Mouse (Mus musculus) neural tube, embryonic 11.5 days (tissue): ENCODE measurements around the gene Tec. TPM values are rescaled to one million over a fixed set of nuclear protein-coding genes. Genes with fewer than 3 reads are reported as not detected.

Source experiments
- ATAC-seq: fragments of 200-750 bp; cut with Nextera tagmentation; 2 replicates; pipeline ENCODE4 v1.8.0; 2017; ENCODE audit warnings: moderate number of reproducible peaks, mild to moderate bottlenecking, moderate TSS enrichment, moderate library complexity; ENCODE audit not compliant: insufficient read depth, low FRiP score, low TSS enrichment
- DNase-seq: peaks from one replicate; pipeline ENCODE4 v3.0.0-alpha.2; 2015; ENCODE audit warnings: low spot score
- H3K27ac ChIP-seq: fragments of 300-500 bp; sonication (generic); 2 replicates; pipeline ENCODE4 v1.5.1; 2014; ENCODE audit warnings: low read depth, mild to moderate bottlenecking, low read length
- H3K27me3 ChIP-seq: fragments of 300-500 bp; sonication (generic); 2 replicates; pipeline ENCODE4 v1.6.1; 2014; ENCODE audit warnings: mild to moderate bottlenecking, low read length, mixed read lengths; ENCODE audit not compliant: control insufficient read depth, insufficient read depth
- H3K36me3 ChIP-seq: fragments of 300-500 bp; sonication (generic); 2 replicates; pipeline ENCODE4 v1.6.1; 2014; ENCODE audit warnings: mild to moderate bottlenecking, low read length, moderate library complexity, mixed read lengths; ENCODE audit not compliant: control insufficient read depth, insufficient read depth
- H3K4me1 ChIP-seq: fragments of 300-500 bp; sonication (generic); 2 replicates; pipeline ENCODE4 v1.6.1; 2014; ENCODE audit warnings: low read length, mixed read lengths; ENCODE audit not compliant: control insufficient read depth, insufficient read depth
- H3K4me2 ChIP-seq: fragments of 300-500 bp; sonication (generic); 2 replicates; pipeline ENCODE4 v1.6.1; 2014; ENCODE audit warnings: low read depth, mild to moderate bottlenecking, moderate library complexity
- H3K4me3 ChIP-seq: fragments of 300-500 bp; sonication (generic); 2 replicates; pipeline ENCODE4 v1.5.1; 2014; ENCODE audit warnings: low read depth, low read length
- H3K9ac ChIP-seq: fragments of 300-500 bp; sonication (generic); 2 replicates; pipeline ENCODE4 v1.6.1; 2014; ENCODE audit warnings: mild to moderate bottlenecking, low read length
- H3K9me3 ChIP-seq: fragments of 300-500 bp; sonication (generic); 2 replicates; pipeline ENCODE4 v1.6.1; 2016; ENCODE audit warnings: low read length; ENCODE audit not compliant: control insufficient read depth
- WGBS: fragments of 180-500 bp; shearing (Covaris S2); extraction: QIAGEN DNeasy Blood & Tissue Kit; methylation state at CpG from one replicate; pipeline ENCODE4 v1.1.7; 2014; 5-methylcytosine and 5-hydroxymethylcytosine counted together
- polyA plus RNA-seq: library from polyadenylated mRNA; unstranded; fragments of >200 nt; fragmentation: Nextera tagmentation; extraction: Ambion mirVana; gene quantifications from 2 replicates; pipeline ENCODE4 v1.2.1, GENCODE M21; 2014

Tec gene
- polyA plus RNA-seq, 1 experiment from 2014 or later = 7.8 TPM

GRCm38 (mm10) chr5:72908324-72908936 lies 40.1 kb upstream of the Tec start:
- Histone ChIP-seq H3K4me2 (no peak overlapping the region), H3K9ac (no peak overlapping the region), H3K27me3 (no peaks in the 10 kb centered on the region), H3K9me3 (no peaks in the 10 kb centered on the region), H3K36me3 (no peaks in the 10 kb centered on the region), H3K4me1 (no peaks in the 10 kb centered on the region), H3K27ac (no peak overlapping the region), H3K4me3 (no peak overlapping the region)
- ATAC-seq (no peak), DNase-seq (no peak)
- 84% methylated on average over 8 of the region's 8 CpGs for WGBS

GRCm38 (mm10) chr5:72907402-72907801 lies 39.1 kb upstream of the Tec start:
- no peaks in the 10 kb centered on the region for H3K27me3 ChIP-seq
- no peaks in the 10 kb centered on the region for H3K36me3 ChIP-seq
- no peak overlapping the region for H3K4me3 ChIP-seq
- H3K9ac ChIP-seq = no peak overlapping the region
- ATAC-seq (no peak), DNase-seq (no peak)
- H3K27ac ChIP-seq = no peak overlapping the region
- H3K4me1 ChIP-seq = no peaks in the 10 kb centered on the region
- H3K9me3 ChIP-seq = no peaks in the 10 kb centered on the region
- H3K4me2 ChIP-seq = no peak overlapping the region
- WGBS = 83% methylated on average over 6 of the region's 6 CpGs

- 86% methylated on average over 18 of the region's 18 CpGs for WGBS
- Histone ChIP-seq H3K36me3 (no peaks in the 10 kb centered on the region), H3K4me3 (no peak overlapping the region), H3K9ac (no peak overlapping the region), H3K4me2 (no peak overlapping the region), H3K4me1 (no peaks in the 10 kb centered on the region), H3K27ac (no peak overlapping the region), H3K9me3 (no peaks in the 10 kb centered on the region), H3K27me3 (no peaks in the 10 kb centered on the region)
- no peak for ATAC-seq
- DNase-seq = no peak
Measured at GRCm38 (mm10) chr5:72904903-72905790, 36.9 kb upstream of the Tec start.

- H3K4me1 ChIP-seq = no peaks in the 10 kb centered on the region
- no peaks in the 10 kb centered on the region for H3K9me3 ChIP-seq
- no peak overlapping the region for H3K27ac ChIP-seq
- no peaks in the 10 kb centered on the region for H3K36me3 ChIP-seq
- ATAC-seq (no peak), DNase-seq (no peak)
- 92% methylated on average over 3 of the region's 3 CpGs for WGBS
- no peak overlapping the region for H3K4me2 ChIP-seq
- no peaks in the 10 kb centered on the region for H3K27me3 ChIP-seq
- no peak overlapping the region for H3K9ac ChIP-seq
- H3K4me3 ChIP-seq = no peak overlapping the region
Measured at GRCm38 (mm10) chr5:72902876-72903516, 34.7 kb upstream of the Tec start.

- 58% methylated on average over 3 of the region's 3 CpGs for WGBS
- DNase-seq (no peak), ATAC-seq (no peak)
- H3K27me3 ChIP-seq = no peaks in the 10 kb centered on the region
- H3K9ac ChIP-seq = no peak overlapping the region
- no peak overlapping the region for H3K4me3 ChIP-seq
- H3K9me3 ChIP-seq = no peaks in the 10 kb centered on the region
- no peaks in the 10 kb centered on the region for H3K36me3 ChIP-seq
- H3K4me1 ChIP-seq = no peaks in the 10 kb centered on the region
- H3K27ac ChIP-seq = no peak overlapping the region
- no peak overlapping the region for H3K4me2 ChIP-seq
Measured at GRCm38 (mm10) chr5:72902312-72902711, 34.0 kb upstream of the Tec start.

GRCm38 (mm10) chr5:72901866-72902265 lies 33.6 kb upstream of the Tec start:
- Histone ChIP-seq H3K4me1 (no peaks in the 10 kb centered on the region), H3K27me3 (no peaks in the 10 kb centered on the region), H3K27ac (no peak overlapping the region), H3K4me2 (no peak overlapping the region), H3K9me3 (no peaks in the 10 kb centered on the region), H3K36me3 (no peaks in the 10 kb centered on the region), H3K4me3 (no peak overlapping the region), H3K9ac (no peak overlapping the region)
- DNase-seq = no peak
- no peak for ATAC-seq
- 93% methylated on average over 4 of the region's 4 CpGs for WGBS

- 91% methylated on average over 8 of the region's 8 CpGs for WGBS
- H3K4me1 ChIP-seq = no peaks in the 10 kb centered on the region
- H3K36me3 ChIP-seq = no peaks in the 10 kb centered on the region
- no peak overlapping the region for H3K9ac ChIP-seq
- no peaks in the 10 kb centered on the region for H3K9me3 ChIP-seq
- no peak for DNase-seq
- ATAC-seq = no peak
- no peaks in the 10 kb centered on the region for H3K27me3 ChIP-seq
- no peak overlapping the region for H3K4me2 ChIP-seq
- H3K27ac ChIP-seq = no peak overlapping the region
- no peak overlapping the region for H3K4me3 ChIP-seq
Measured at GRCm38 (mm10) chr5:72899255-72899654, 31.0 kb upstream of the Tec start.

GRCm38 (mm10) chr5:72897998-72898397 lies 29.7 kb upstream of the Tec start:
- 54% methylated on average over 6 of the region's 6 CpGs for WGBS
- DNase-seq (no peak), ATAC-seq (no peak)
- Histone ChIP-seq H3K4me1 (no peaks in the 10 kb centered on the region), H3K4me2 (no peak overlapping the region), H3K4me3 (no peak overlapping the region), H3K27me3 (no peaks in the 10 kb centered on the region), H3K36me3 (no peaks in the 10 kb centered on the region), H3K9me3 (no peaks in the 10 kb centered on the region), H3K27ac (no peak overlapping the region), H3K9ac (no peak overlapping the region)
